Mouse (Mus musculus) liver, adult 2 months (tissue): ENCODE measurements around the gene Htra1.

ENCODE experiments used
- CTCF ChIP-seq: fragments of 200-500 bp; IDR thresholded peaks from 2 replicates; pipeline ENCODE4 v1.5.1; 2011; ENCODE audit warnings: low read depth, low read length, control low read depth
- POLR2A ChIP-seq: fragments of 200-500 bp; IDR thresholded peaks from 2 replicates; pipeline ENCODE4 v1.6.1; 2011; ENCODE audit warnings: low read length, control low read depth; ENCODE audit not compliant: insufficient read depth; ENCODE audit errors: extremely low read depth

DNA sequence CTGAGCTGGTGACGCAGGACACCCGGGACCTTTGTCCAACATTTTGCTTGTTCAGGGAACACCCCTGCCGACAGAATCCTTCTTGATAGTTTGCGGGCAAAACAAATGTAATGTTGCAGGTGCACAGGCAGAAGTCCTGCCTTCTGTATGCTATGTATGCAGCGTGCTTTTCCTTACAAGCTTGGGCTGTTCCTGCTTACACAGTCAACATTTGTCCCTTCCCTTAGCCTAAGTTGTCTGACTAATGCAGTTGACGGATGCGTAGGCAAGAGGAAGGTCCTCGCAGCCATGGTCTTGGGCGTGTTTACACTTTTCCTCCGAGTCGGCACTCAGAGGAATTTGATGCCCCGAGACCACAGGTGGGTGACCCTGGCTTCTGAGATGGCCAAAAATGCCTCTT is 49.3 kb downstream of the Htra1 start:
- TF ChIP-seq POLR2A = no peak
- TF ChIP-seq CTCF = no peak
